10 mouse cellular contexts compared by ENCODE assay signal in the genomic region with DNA sequence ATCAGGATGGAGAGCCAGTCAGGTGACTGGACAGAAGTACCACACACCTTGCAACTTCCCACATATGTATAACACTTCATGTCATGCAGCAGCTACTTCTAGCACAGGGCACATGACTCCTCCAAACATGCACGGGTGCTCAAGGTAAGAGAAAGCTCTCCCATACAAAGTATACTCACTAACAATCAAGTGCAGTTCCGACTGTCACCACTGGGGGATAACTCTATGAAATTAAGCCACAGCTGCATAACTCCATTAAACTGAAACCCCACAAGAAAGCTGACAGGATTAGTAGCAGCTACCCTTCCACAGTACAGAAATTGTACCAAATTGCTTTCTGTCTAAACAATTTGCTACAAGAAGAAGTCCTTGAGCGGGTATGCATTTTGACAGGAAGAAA.
DNase-seq lines count a peak whose midpoint lies in the region; ATAC-seq lines count a peak whose summit lies in the region.
"Had no signal": no experiment of that assay in that cellular context is flagged by ENCODE, and none has a peak within 500 bp of the region (broad histone marks: within the 10 kb centered on the region; RNA-seq: fewer than 3 reads in every experiment).

No protein-coding gene starts in this region.

- no peak overlapping the region for H3K27ac ChIP-seq in midbrain, embryonic 15.5 days
- H3K27ac ChIP-seq: heart, embryonic 15.5 days; liver, embryonic 13.5 days had no signal

- peak; percentile 52 for DNase-seq in adrenal gland, postnatal 14 days
- no peak for DNase-seq in adrenal gland, adult 8-10 months
- DNase-seq in kidney, adult 9 months: peak; percentile 41
- DNase-seq in kidney, adult 11 months: no peak
- peak; percentile 77 for DNase-seq in 3T3-L1 (ENCODE audit: low read depth, low spot score)
- DNase-seq: liver, embryonic 13.5 days had no signal

- no peak overlapping the region for H3K4me3 ChIP-seq in midbrain, embryonic 15.5 days
- H3K4me3 ChIP-seq: heart, embryonic 15.5 days; liver, embryonic 13.5 days had no signal

- H3K9me3 ChIP-seq in midbrain, embryonic 15.5 days: no peaks in the 10 kb centered on the region
- H3K9me3 ChIP-seq: heart, embryonic 15.5 days; liver, embryonic 13.5 days had no signal

- H3K4me2 ChIP-seq in midbrain, embryonic 15.5 days: no peak overlapping the region
- H3K4me2 ChIP-seq: heart, embryonic 15.5 days; liver, embryonic 13.5 days had no signal

- H3K27me3 ChIP-seq in midbrain, embryonic 15.5 days (replicated peaks): no peaks in the 10 kb centered on the region
- H3K27me3 ChIP-seq: heart, embryonic 15.5 days; liver, embryonic 13.5 days had no signal

- 0 out of 2 replicates have a peak, but pooled peaks have one; percentile 17 for ATAC-seq in granulocyte monocyte progenitor cell, adult 5-6 weeks (replicated peaks; ENCODE audit: poor library complexity, severe bottlenecking)
- ATAC-seq in monocyte, adult 5-6 weeks (replicated peaks; ENCODE audit: insufficient number of reproducible peaks, low FRiP score, low TSS enrichment, poor library complexity, severe bottlenecking): no peak
- no peak for ATAC-seq in midbrain, embryonic 15.5 days (replicated peaks)

- no peak overlapping the region for H3K9ac ChIP-seq in midbrain, embryonic 15.5 days
- H3K9ac ChIP-seq: heart, embryonic 15.5 days; liver, embryonic 13.5 days had no signal

- H3K36me3 ChIP-seq in midbrain, embryonic 15.5 days (replicated peaks): 0 out of 2 replicates have a peak, but pooled peaks cover 5% of the 10 kb centered on the region
- H3K36me3 ChIP-seq: liver, embryonic 13.5 days had no signal

- 0 out of 2 replicates have a peak, but pooled peaks cover 1% of the 10 kb centered on the region for H3K4me1 ChIP-seq in midbrain, embryonic 15.5 days
- H3K4me1 ChIP-seq: heart, embryonic 15.5 days; liver, embryonic 13.5 days had no signal

- 94% methylated on average over 3 of the region's 3 CpGs for WGBS in midbrain, embryonic 15.5 days

Comparison
In these comparisons a context has a peak if more than half of its experiments do, and no peak if none do; other contexts are left out.
1. DNase-seq: peak in adrenal gland, postnatal 14 days (single experiment), kidney, adult 9 months (single experiment) and 3T3-L1 (single experiment); none in adrenal gland, adult 8-10 months (single experiment) and kidney, adult 11 months (single experiment).